Comparison of ENCODE assay signal across 26 mouse cellular contexts in genomic region chr16:20357837-20358236, GRCm38 (mm10). TPM values are rescaled to one million over a fixed set of nuclear protein-coding genes. Genes with fewer than 3 reads are reported as not detected.
DNase-seq lines count a peak whose midpoint lies in the region; ATAC-seq and TF ChIP-seq lines count a peak whose summit lies in the region.
"Had no signal": no experiment of that assay in that cellular context is flagged by ENCODE, and none has a peak within 500 bp of the region (broad histone marks: within the 10 kb centered on the region; RNA-seq: fewer than 3 reads in every experiment).

No protein-coding gene starts in this region.

- no peaks in the 10 kb centered on the region for H3K27me3 ChIP-seq in lung, postnatal 0 days (replicated peaks; ENCODE audit: insufficient read depth, low read length)
- no peaks in the 10 kb centered on the region for H3K27me3 ChIP-seq in splenic B cell, adult 2 months (ENCODE audit: control insufficient read depth, insufficient read depth, low read length, poor library complexity, severe bottlenecking)
- H3K27me3 ChIP-seq in embryonic facial prominence, embryonic 10.5 days (replicated peaks; ENCODE audit: low read depth, poor library complexity, severe bottlenecking) = no peaks in the 10 kb centered on the region
- H3K27me3 ChIP-seq: embryonic facial prominence, embryonic 15.5 days; neural tube, embryonic 12.5 days had no signal

- H3K36me3 ChIP-seq in lung, postnatal 0 days (ENCODE audit: insufficient read depth, low read length) = peaks cover 21% of the 10 kb centered on the region
- no peaks in the 10 kb centered on the region for H3K36me3 ChIP-seq in splenic B cell, adult 2 months (ENCODE audit: control insufficient read depth, insufficient read depth, low read length, poor library complexity, severe bottlenecking)
- H3K36me3 ChIP-seq in embryonic facial prominence, embryonic 10.5 days (replicated peaks) = peaks cover 91% of the 10 kb centered on the region

- TF ChIP-seq EP300 in lung, postnatal 0 days (IDR thresholded peaks at IDR 0.05) = no peak

- no peak overlapping the region for H3K9ac ChIP-seq in lung, postnatal 0 days (replicated peaks; ENCODE audit: low read depth)
- H3K9ac ChIP-seq: embryonic facial prominence, embryonic 15.5 days; liver, embryonic 14.5 days; neural tube, embryonic 12.5 days had no signal

- H3K9me3 ChIP-seq in lung, postnatal 0 days (ENCODE audit: low read length) = no peaks in the 10 kb centered on the region
- H3K9me3 ChIP-seq in embryonic facial prominence, embryonic 10.5 days = no peaks in the 10 kb centered on the region
- H3K9me3 ChIP-seq: embryonic facial prominence, embryonic 15.5 days; forebrain, embryonic 10.5 days; neural tube, embryonic 12.5 days had no signal

- H3K27ac ChIP-seq in lung, postnatal 0 days (ENCODE audit: low read length) = no peak overlapping the region
- peak overlapping the region; percentile 31; the same call in 1 of the 2 replicates for H3K27ac ChIP-seq in bone marrow, adult 2 months (ENCODE audit: control insufficient read depth, insufficient read depth, low read depth, low read length, poor library complexity)
- no peak overlapping the region for H3K27ac ChIP-seq in embryonic facial prominence, embryonic 10.5 days (replicated peaks)
- H3K27ac ChIP-seq: embryonic facial prominence, embryonic 15.5 days; forebrain, embryonic 10.5 days; liver, embryonic 14.5 days; neural tube, embryonic 12.5 days had no signal

- DNase-seq in lung, postnatal 0 days (ENCODE audit: low spot score) = peak; percentile 32
- DNase-seq in lung, postnatal 10 days = no peak
- peak; percentile 15 for DNase-seq in splenic B cell, adult 2 months (ENCODE audit: low read depth, low spot score)
- DNase-seq in embryonic facial prominence, embryonic 10.5 days (ENCODE audit: low spot score) = no peak
- DNase-seq in gastrocnemius, postnatal 36 days = no peak
- DNase-seq: adrenal gland, adult 8-10 months; cerebellum, adult 8-10 months; gastrocnemius, postnatal 14 days; heart, postnatal 36 days; left cerebral cortex, postnatal 4 days; thymus, adult 2 months had no signal

- TF ChIP-seq POLR2A in bone marrow, adult 2 months (IDR thresholded peaks at IDR 0.05; ENCODE audit: borderline replicate concordance, control insufficient read depth, low read depth, low read length) = no peak

- H3K4me2 ChIP-seq in lung, postnatal 0 days (replicated peaks; ENCODE audit: low read depth, low read length) = no peak overlapping the region
- H3K4me2 ChIP-seq: embryonic facial prominence, embryonic 15.5 days; heart, embryonic 11.5 days; neural tube, embryonic 12.5 days had no signal

- intact Hi-C loops in gastrocnemius, postnatal 36 days (cut with DNase I) = no loop called here

- TF ChIP-seq CTCF in lung, postnatal 0 days (IDR thresholded peaks at IDR 0.05) = no peak
- no peak for TF ChIP-seq CTCF in bone marrow, adult 2 months (IDR thresholded peaks at IDR 0.05; ENCODE audit: control insufficient read depth, insufficient read depth, low read length)

- no peak; the same call in 1 of the 2 replicates for ATAC-seq in lung, postnatal 0 days
- ATAC-seq in hematopoietic stem cell, adult 5-6 weeks (replicated peaks in 1 of 2; ENCODE audit: insufficient read depth in 1 of 2, low FRiP score in 2 of 2, low TSS enrichment in 1 of 2, low read depth in 1 of 2, poor library complexity in 2 of 2, severe bottlenecking in 2 of 2) = peak; percentile 69 to 76; a peak in 2 of 4 replicates
- ATAC-seq: hindbrain, embryonic 16.5 days; intestine, postnatal 0 days had no signal

- no peak overlapping the region for H3K4me3 ChIP-seq in lung, postnatal 0 days (ENCODE audit: low read depth, low read length)
- no peak overlapping the region for H3K4me3 ChIP-seq in bone marrow, adult 2 months (replicated peaks; ENCODE audit: control insufficient read depth, low read depth, low read length)
- no peak overlapping the region for H3K4me3 ChIP-seq in embryonic facial prominence, embryonic 10.5 days
- H3K4me3 ChIP-seq: embryonic facial prominence, embryonic 15.5 days; forebrain, embryonic 10.5 days; neural tube, embryonic 12.5 days had no signal

- H3K4me1 ChIP-seq in lung, postnatal 0 days (ENCODE audit: insufficient read depth, low read depth, low read length) = no peaks in the 10 kb centered on the region
- peaks cover 7% of the 10 kb centered on the region; the same call in 1 of the 2 replicates for H3K4me1 ChIP-seq in bone marrow, adult 2 months (ENCODE audit: control insufficient read depth, insufficient read depth, low read length)
- H3K4me1 ChIP-seq in embryonic facial prominence, embryonic 10.5 days = no peaks in the 10 kb centered on the region
- H3K4me1 ChIP-seq: embryonic facial prominence, embryonic 15.5 days; forebrain, embryonic 10.5 days; neural tube, embryonic 12.5 days had no signal

- 89% methylated on average over 5 of the region's 5 CpGs for WGBS in lung, postnatal 0 days
- WGBS in bone marrow, adult 2 months = 45% methylated on average over 5 of the region's 5 CpGs
- 94% methylated on average over 5 of the region's 5 CpGs for WGBS in embryonic facial prominence, embryonic 10.5 days

RNA-seq across cellular contexts. Expression of gene Cyp2ab1, which starts 32.6 kb away (rescaled TPM):
- polyA plus RNA-seq in lung, postnatal 0 days (2015; fragmentation: Nextera tagmentation; extraction: Ambion mirVana) = 0.29 and 0.51 TPM in 2 replicates
- 1.5 TPM in 1 of 2 replicates, not detected in the other for polyA plus RNA-seq in bone marrow, adult 2 months (2011; ENCODE audit: insufficient read depth, insufficient read length, low replicate concordance, missing spikeins)
- 0.13 and 2.3 TPM in 2 replicates for total RNA-seq in hematopoietic stem cell, adult 5-6 weeks (2017)
- not detected in 2 replicates for polyA plus RNA-seq in embryonic facial prominence, embryonic 10.5 days (2016; fragmentation: Nextera tagmentation; extraction: Ambion mirVana)
- total RNA-seq in gastrocnemius, postnatal 36 days (2021) = 1 to 10 TPM in 1 of 2 experiments, not detected in 1; 1.2 TPM
- total RNA-seq: layer of hippocampus, adult 18-20 months; left cerebral cortex, adult 18-20 months; left cerebral cortex, postnatal 4 days; megakaryocyte-erythroid progenitor cell, adult 5-6 weeks; midbrain, postnatal 0 days had no signal
- polyA plus RNA-seq: forebrain, embryonic 10.5 days; heart, embryonic 11.5 days; hindbrain, embryonic 16.5 days; intestine, postnatal 0 days; kidney, embryonic 16.5 days; liver, embryonic 14.5 days; midbrain, postnatal 0 days; neural tube, embryonic 12.5 days; stomach, embryonic 14.5 days had no signal

RNA-seq across cellular contexts. Expression of gene Parl, which starts 55.6 kb away (rescaled TPM):
- polyA plus RNA-seq in lung, postnatal 0 days (2015; fragmentation: Nextera tagmentation; extraction: Ambion mirVana) = 69.5 and 73.3 TPM in 2 replicates
- polyA plus RNA-seq in bone marrow, adult 2 months (2011; ENCODE audit: insufficient read depth, insufficient read length, low replicate concordance, missing spikeins) = 57.4 and 96.3 TPM in 2 replicates
- 78.4 and 234 TPM in 2 replicates for total RNA-seq in hematopoietic stem cell, adult 5-6 weeks (2017)
- polyA plus RNA-seq in embryonic facial prominence, embryonic 10.5 days (2016; fragmentation: Nextera tagmentation; extraction: Ambion mirVana) = 128 and 135 TPM in 2 replicates
- total RNA-seq in gastrocnemius, postnatal 36 days (2021) = 10 to 100 TPM; 55.2 to 75.3 TPM

Comparison
In these comparisons a context has a peak if more than half of its experiments do, and no peak if none do; other contexts are left out.
1. DNase-seq: peak in lung, postnatal 0 days (single experiment) and splenic B cell, adult 2 months (single experiment); none in lung, postnatal 10 days (single experiment), embryonic facial prominence, embryonic 10.5 days (single experiment) and gastrocnemius, postnatal 36 days (0 of 2).